Mouse (Mus musculus) gastrocnemius, adult 2 months (tissue): ENCODE results near the gene H2-Ob. TPM values are rescaled to one million over a fixed set of nuclear protein-coding genes. Genes with fewer than 3 reads are reported as not detected.

Experiments
- DNase-seq: peaks from one replicate; pipeline ENCODE4 v3.0.0; 2022
- H3K27ac ChIP-seq: fragments of 200-600 bp; 2 replicates; pipeline ENCODE4 v1.8.1; 2022; ENCODE audit warnings: mild to moderate bottlenecking
- H3K4me3 ChIP-seq: fragments of 200-600 bp; 2 replicates; pipeline ENCODE4 v1.8.1; 2022; ENCODE audit warnings: mild to moderate bottlenecking, moderate library complexity
- CTCF ChIP-seq: fragments of 200-600 bp; IDR thresholded peaks from 2 replicates; pipeline ENCODE4 v1.8.1; 2022; ENCODE audit warnings: antibody characterized with exemption, mild to moderate bottlenecking, moderate library complexity
- intact Hi-C: fragments of 180-260 bp; cut with DNase I; formaldehyde crosslinking; loops from one replicate; pipeline ENCODE4 v1.15.1; 2025
- total RNA-seq, 2 experiments: library from RNA; stranded (reverse); gene quantifications; 2 replicates each; pipeline ENCODE4 v1.2.3; 2021

The H2-Ob gene
- total RNA-seq, 2 experiments from 2014 or later, result 0.11 TPM; not detected in 1

DNA sequence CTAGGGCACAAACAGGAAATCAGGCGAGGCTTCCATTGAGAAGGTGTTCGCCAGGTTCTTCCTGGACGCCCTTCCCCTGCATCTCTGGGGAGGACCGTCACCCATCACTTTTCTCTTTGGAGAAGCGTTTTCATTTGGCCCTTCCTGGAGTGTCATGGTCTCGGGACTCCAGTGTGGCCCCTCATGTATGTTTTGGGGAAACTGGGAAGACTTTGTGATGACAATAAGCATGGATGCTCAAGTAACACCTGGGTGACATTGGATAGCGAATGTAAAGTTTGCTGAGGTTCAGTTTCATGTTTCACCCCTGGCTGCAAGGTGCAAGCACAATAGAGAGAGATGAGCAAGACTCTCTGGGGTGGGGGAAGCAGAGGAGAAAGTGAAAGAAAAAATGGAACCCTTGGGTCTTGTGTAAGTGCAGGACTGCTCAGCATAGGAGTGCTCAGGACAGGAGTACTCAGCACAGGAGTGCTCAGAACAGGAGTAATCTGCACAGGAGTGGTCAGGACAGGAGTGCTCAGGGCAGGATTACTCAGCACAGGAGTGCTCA is 37.1 kb upstream of the H2-Ob start:
- TF ChIP-seq CTCF, result no peak
- intact Hi-C loops, result no loop called here
- Histone ChIP-seq H3K4me3 (no peak overlapping the region), H3K27ac (no peak overlapping the region)
- no peak for DNase-seq

DNA sequence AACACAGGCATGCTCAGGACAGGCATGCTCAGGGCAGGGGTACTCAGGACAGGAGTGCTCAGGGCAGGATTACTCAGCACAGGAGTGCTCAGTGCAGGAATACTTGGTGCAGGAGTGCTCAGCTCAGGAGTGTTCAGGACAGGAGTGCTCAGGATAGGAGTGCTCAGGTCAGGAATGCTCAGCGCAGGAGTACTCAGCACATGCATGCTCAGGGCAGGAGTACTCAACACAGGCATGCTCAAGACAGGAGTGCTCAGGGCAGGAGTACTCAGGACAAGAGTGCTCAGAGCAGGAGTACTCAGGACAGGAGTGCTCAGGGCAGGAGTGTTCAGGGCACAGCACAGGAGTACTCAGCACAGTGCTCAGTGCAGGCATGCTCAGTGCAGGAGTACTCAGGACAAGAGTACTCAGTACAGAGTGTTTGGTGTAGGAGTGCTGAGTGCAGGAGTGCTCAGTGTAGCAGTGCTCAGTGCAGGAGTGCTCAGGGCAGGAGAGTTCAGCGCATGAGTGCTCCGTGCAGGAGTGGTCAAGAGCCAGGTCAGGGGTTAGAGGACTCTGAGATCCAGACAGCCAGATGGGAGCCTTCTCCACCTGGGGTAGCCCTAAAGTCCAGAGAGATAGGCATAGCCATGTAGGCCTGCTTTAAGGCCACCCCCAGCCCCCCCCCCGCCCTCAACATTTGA is 35.8 kb upstream of the H2-Ob start:
- TF ChIP-seq CTCF, result no peak
- intact Hi-C loops, result no loop called here
- H3K27ac ChIP-seq, result no peak overlapping the region
- DNase-seq, result no peak
- H3K4me3 ChIP-seq, result no peak overlapping the region

DNA sequence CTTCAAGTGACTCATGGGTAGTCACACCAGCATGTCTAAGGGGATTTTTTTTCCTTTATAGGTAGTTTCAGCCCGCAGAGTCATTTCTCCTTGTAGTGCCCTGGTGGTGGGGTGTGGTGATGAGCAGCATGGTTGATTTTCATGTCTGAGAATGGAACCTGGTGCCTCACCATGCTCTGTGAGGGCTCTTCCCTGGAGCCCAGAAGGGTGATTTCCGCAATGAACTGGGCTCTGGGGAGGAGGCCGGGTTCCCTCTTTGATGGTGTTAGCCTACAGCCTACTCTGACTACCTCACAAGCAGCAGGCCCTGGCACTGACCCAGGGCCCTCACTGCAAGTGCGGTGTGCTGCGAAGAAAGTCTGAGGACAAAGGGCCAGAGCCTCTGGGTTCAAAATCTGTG is 35.3 kb upstream of the H2-Ob start, which contains the start of gene Tap2:
Tap2 (plus strand) TSS at position 84 of the 400 bp plus-strand sequence.
- no peak for TF ChIP-seq CTCF
- peak within 1 kb of the TSS; percentile 99 for H3K4me3 ChIP-seq
- intact Hi-C loops, result no loop called here
- DNase-seq, result no peak
- peak within 1 kb of the TSS; percentile 93 for H3K27ac ChIP-seq

DNA sequence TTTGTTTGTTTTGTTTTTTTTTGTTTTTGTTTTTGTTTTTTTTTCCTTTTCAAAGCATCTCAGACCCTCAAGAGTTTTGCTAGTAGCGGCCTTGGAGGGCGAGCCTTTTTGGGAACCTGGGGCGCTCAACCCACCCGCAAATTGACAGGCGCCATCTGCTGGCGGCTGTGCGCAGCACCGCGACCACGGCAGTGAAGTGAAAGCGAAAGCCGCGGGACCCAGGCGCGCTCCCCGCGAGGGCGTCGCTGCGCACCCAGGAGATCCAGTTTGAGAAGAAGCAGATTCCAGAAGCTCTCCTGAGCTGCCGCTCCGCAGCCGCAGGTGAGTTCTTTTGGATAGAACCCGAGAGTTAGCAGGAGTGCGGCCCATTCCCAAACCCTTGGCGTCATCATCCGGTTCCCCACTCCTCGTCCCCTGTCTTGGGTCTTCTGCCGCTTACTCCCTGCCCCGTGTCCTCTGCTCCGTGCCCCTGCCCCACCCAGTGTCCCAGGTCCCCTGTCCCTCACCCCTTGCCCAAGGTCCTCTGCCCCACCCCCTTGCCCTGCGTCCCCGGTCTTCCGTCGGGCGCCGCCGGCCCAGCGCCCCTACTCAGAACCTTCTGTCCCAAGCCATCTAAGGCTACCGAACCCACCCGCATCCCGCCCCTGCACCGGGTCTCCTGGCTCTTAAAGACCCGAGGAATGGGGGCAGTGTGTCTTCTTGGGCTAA is 34.2 kb upstream of the H2-Ob start:
- peak overlapping the region; percentile 99 for H3K4me3 ChIP-seq
- intact Hi-C loops, result loop anchor here (2.0 kb wide), 1 partner anchor 34 kb away; no protein-coding TSS in a partner anchor
- peak overlapping the region; percentile 93 for H3K27ac ChIP-seq

DNA sequence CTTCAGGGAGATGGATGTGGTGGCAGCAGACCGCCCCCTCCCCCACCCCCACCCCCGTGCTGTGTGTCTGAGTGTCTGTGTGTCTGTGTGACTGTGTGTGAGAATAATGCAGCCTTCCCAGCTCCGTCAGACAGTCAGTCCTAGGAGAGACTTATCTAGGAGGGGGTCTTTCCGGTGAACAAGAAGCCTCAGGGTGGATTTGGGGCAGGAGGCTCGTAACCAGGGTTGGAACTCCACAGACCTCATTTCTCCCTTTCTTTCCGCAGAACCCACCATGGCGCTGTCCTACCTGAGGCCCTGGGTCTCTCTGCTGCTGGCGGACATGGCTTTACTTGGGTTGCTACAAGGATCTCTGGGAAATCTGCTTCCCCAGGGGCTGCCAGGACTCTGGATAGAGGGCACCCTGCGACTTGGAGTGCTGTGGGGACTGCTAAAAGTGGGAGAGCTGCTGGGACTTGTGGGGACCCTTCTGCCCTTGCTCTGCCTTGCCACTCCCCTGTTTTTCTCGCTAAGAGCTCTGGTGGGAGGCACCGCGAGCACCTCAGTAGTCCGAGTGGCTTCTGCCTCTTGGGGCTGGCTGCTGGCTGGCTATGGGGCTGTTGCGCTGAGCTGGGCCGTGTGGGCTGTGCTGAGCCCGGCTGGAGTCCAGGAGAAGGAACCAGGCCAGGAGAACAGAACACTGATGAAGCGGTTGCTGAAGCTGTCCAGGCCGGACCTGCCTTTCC is 33.5 kb upstream of the H2-Ob start:
- intact Hi-C loops, result loop anchor here (2.0 kb wide), 1 partner anchor 34 kb away; no protein-coding TSS in a partner anchor
- peak; percentile 79 for DNase-seq
- H3K27ac ChIP-seq, result peak overlapping the region; percentile 93
- peak overlapping the region; percentile 99 for H3K4me3 ChIP-seq
- TF ChIP-seq CTCF, result no peak

More for the DNA sequence above, 34.2 kb upstream of the H2-Ob start:
- DNase-seq, result peak; percentile 93
- peak; percentile 98 for TF ChIP-seq CTCF

DNA sequence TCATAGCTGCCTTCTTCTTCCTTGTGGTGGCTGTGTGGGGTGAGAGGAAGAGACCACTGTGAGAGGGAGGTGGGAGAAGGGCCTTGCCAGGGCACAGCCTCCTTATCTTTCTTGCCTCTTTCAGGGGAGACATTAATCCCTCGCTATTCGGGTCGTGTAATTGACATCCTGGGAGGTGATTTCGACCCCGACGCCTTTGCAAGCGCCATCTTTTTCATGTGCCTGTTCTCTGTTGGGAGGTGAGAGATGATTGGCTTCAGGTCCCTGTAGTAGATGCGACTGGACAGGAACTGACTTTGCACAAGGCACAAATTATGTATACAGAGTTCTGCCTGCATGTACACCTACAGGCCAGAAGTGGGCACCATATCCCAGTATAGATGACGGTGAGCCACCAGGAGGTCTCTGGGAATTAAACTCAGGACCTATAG is 32.9 kb upstream of the H2-Ob start:
- Histone ChIP-seq H3K4me3 (peak overlapping the region; percentile 99), H3K27ac (peak overlapping the region; percentile 93)
- TF ChIP-seq CTCF, result peak; percentile 67
- DNase-seq, result no peak
- intact Hi-C loops, result loop anchor here (2.0 kb wide), 1 partner anchor 35 kb away; no protein-coding TSS in a partner anchor

DNA sequence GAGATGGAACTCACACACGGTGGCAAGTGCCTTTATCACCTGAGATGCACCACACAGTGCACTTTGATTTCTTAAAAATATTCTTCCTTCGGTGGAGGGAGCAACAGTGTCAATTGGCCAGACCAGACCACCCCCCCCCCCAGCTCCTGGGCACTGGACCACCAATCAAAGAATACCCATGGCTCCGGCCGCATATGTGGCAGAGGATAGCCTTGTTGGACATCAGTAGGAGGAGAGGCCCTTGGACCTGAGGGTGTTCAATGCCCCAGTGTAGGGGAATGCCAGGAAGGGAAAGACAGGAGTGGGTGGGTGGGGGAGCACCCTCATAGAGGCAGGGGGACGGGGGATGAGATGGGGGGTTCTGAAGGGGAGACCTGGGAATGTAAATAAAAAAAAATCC is 32.0 kb upstream of the H2-Ob start:
- intact Hi-C loops, result no loop called here
- H3K4me3 ChIP-seq, result no peak overlapping the region
- no peak overlapping the region for H3K27ac ChIP-seq
- TF ChIP-seq CTCF, result no peak
- no peak for DNase-seq

DNA sequence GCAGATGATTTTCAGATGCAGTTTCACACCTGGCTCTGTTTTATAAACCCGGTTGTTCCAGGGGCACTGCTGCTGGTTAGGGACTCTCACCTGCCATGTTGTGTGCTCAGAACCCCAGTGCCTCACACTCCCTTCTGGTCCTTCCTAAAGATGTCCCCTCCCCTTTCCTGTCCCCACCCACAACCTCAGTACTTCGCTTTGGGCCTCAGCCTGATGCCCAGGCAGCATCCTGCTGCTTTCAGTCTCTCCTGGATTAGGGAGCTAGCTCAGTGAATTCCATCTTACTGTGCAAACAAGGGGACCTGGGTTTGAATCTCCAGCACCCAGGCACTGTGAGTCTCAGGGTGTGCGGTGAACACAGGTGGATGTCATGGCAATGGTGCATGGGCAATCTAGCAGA is 31.2 kb upstream of the H2-Ob start:
- H3K4me3 ChIP-seq, result no peak overlapping the region
- DNase-seq, result no peak
- intact Hi-C loops, result no loop called here
- no peak overlapping the region for H3K27ac ChIP-seq
- TF ChIP-seq CTCF, result no peak

DNA sequence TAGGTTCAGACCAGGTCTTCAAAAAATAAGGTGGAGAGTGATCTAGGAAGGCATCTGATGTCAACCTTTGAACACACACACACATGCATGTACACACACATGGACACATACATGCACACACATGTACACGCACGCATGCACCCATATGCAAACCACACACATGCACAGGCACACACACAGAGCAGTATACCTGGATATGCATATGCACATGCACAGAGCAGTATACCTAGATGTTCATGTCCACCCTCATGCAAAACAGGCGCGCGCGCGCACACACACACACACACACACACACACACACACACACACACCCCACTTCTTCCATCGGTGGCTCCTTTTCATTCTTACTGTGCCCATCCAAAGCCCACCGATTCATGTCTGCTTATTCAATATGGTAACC is 30.8 kb upstream of the H2-Ob start:
- TF ChIP-seq CTCF, result no peak
- Histone ChIP-seq H3K27ac (no peak overlapping the region), H3K4me3 (no peak overlapping the region)
- DNase-seq, result no peak
- intact Hi-C loops, result no loop called here

DNA sequence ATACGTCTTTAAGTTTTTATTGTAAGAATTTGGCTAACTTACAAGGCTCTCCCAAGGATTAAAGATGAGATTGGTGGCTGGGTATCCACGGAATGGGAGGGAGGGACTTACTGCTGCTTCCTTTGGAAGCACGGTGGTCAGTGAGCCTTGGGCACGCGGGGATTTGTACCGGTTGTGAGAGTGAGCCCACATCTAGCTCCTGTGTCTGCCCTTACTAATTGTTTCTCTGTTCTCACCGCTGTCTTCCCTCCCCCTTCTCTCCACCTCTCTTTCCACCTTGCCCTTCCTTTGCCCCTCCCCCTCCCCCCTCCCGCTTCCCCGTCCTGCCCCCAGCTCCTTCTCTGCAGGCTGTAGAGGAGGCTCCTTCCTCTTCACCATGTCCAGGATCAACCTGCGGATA is 30.3 kb upstream of the H2-Ob start:
- intact Hi-C loops, result no loop called here
- no peak for TF ChIP-seq CTCF

DNA sequence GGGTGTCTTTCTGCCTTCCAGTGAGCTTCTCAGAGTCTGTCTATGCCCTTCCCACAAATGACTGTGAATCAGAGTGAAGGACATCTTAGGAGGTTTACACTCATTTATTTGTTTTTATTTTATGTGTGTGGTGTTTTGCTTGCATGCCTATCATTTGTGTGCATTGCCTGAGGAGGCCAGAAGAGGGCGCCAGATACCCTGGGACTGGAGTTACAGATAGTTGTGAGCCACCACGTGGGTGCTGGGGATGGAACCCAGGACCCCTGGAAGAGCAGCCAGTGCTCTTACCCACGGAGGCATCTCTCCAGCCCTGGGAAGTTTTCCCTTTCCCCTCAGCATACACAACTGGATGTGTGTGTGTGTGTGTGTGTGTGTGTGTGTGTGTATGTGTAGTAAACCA is 29.0 kb upstream of the H2-Ob start:
- H3K27ac ChIP-seq, result no peak overlapping the region
- TF ChIP-seq CTCF, result peak; percentile 51
- no peak overlapping the region for H3K4me3 ChIP-seq
- no peak for DNase-seq
- intact Hi-C loops, result no loop called here

More for the DNA sequence above, 30.3 kb upstream of the H2-Ob start:
- Histone ChIP-seq H3K27ac (no peak overlapping the region), H3K4me3 (no peak overlapping the region)
- no peak for DNase-seq

DNA sequence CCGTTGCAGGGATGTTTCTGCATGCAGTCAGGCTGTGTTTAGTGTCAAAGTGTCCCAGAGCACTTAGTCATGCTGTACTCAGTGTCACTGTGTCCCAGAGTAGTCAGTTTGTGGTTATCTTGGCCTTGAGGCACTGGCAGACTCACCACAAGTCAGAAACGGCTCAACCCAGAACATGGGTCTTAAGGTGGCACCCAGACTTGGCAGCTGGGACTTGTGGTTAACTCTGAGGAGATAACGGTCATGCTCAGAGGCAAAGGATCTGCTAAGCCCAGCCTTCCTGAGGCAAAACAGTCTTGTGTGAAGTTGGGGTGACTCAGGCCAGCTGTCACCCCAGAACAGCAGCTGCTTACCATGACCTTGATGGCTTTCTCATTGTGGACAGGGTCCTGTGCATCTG is 28.1 kb upstream of the H2-Ob start:
- H3K27ac ChIP-seq, result no peak overlapping the region
- no peak for TF ChIP-seq CTCF
- intact Hi-C loops, result no loop called here
- H3K4me3 ChIP-seq, result no peak overlapping the region
- no peak for DNase-seq
